Mouse (Mus musculus) frontal cortex, postnatal 10 days (tissue): ENCODE results near the gene Rhoj.
A peak's percentile ranks its signal among the peaks of the same experiment; 100 is the strongest.
"Not testable (repeated sequence)": the region's sequence is repeated elsewhere in the genome, so short reads cannot be mapped to it uniquely, and the experiment has no call there.

Experiments used
- DNase-seq, 2 experiments: peaks; one replicate each; pipeline ENCODE4 v3.0.0; 2022; ENCODE audit warnings: low spot score in 2 of 2, mixed read lengths in 1 of 2

Gene Rhoj

GRCm38 (mm10) chr12:75394011-75394773 lies 86.1 kb downstream of the Rhoj start:
- no peak for DNase-seq

DNA sequence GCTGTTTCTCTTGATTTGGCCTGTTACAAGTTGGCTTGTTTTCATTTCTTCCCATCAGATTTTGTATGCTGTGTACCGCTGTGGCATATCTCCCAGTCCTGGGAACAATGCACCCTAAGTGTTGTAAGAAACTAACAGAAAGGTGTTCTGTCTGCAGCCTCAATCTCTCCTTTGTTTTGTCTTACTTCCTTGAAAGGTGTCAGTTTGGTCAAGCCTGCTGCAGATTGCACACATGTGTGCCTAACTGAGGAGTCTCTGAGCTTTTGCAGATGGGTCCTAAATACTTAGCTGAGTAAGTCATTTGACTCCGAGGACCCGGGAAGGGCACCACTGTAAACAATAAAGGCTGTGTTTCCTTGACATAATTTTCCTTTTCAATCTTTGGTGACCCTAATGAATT lies 88.5 kb downstream of the Rhoj start:
- DNase-seq, result no peak

- no peak for DNase-seq
These were observed 89.0 kb downstream of the Rhoj start for GRCm38 (mm10) chr12:75397077-75397476.

GRCm38 (mm10) chr12:75412964-75413363 lies 104.8 kb downstream of the Rhoj start:
- DNase-seq, result no peak

- DNase-seq, result no peak
These were observed 106.9 kb downstream of the Rhoj start for GRCm38 (mm10) chr12:75414991-75415390.

- DNase-seq, result no peak
These were observed 108.6 kb downstream of the Rhoj start, which contains the start of gene Gphb5 for GRCm38 (mm10) chr12:75416681-75417080. Gphb5 (minus strand) TSS chr12:75416781.

DNA sequence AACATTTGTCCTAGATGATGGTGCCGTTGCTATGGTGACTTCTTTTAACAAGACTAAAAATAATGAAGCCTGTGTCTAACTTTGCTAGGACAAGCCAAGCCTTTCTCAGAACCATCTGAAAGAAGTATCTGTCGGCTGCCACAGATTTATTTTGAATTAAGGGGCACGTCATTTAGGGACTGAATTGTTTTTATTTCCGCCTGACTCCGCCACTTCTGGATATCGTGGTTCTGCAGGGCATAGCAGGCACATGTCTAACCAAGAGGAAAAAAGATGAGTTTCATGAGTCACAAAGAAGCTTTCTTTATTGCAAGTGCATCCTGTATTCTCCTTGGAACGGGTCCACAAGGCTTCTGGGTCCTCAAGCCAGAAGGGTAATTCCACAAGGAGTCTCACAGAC lies 116.2 kb downstream of the Rhoj start:
- peak; percentile 24 to 43 for DNase-seq

- DNase-seq, result no peak
These were observed 116.7 kb downstream of the Rhoj start for GRCm38 (mm10) chr12:75424817-75425216.

DNA sequence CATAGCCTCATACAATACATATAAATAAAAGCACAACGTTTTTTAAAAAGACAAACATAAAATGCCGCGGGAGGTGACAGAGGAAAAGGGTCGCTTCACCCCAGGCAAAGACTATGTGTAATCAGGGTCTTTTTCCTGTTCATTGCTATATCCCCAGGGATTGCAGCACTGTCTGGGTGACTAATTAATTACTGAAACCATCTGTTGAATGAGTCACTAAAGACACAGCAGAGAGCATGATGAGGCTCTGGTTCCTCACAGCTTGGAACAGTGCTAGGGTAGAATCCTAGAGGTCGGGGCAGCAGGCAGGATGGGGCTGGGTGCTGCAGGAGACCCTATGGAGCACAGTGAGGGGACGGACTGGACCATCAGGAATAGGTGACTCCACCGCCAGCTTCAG lies 117.8 kb downstream of the Rhoj start:
- no peak for DNase-seq

DNA sequence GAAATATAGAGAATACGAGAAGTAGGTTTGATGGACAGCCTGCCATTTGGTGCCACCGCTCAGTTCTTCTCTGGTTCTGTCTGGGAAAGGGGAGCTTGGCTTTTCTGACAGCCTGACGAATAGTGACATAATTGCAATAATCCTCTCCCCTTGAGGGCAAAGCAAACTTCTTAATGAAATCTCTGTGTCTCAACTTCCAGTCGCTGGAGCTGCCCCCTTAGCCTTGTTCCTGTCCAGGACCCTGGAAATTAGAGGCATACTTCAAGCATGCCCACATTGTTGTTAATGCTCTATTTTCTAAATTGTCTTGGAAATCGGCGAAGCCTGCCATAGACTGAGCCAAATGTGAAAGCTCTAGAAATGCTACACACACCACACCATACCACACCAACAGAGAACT lies 120.6 kb downstream of the Rhoj start:
- no peak for DNase-seq

- DNase-seq, result no peak
These were observed 121.7 kb downstream of the Rhoj start for GRCm38 (mm10) chr12:75429685-75430396.

GRCm38 (mm10) chr12:75432400-75432799 lies 124.3 kb downstream of the Rhoj start:
- not testable (repeated sequence) for DNase-seq

GRCm38 (mm10) chr12:75446245-75446644 lies 138.1 kb downstream of the Rhoj start:
- no peak for DNase-seq

DNA sequence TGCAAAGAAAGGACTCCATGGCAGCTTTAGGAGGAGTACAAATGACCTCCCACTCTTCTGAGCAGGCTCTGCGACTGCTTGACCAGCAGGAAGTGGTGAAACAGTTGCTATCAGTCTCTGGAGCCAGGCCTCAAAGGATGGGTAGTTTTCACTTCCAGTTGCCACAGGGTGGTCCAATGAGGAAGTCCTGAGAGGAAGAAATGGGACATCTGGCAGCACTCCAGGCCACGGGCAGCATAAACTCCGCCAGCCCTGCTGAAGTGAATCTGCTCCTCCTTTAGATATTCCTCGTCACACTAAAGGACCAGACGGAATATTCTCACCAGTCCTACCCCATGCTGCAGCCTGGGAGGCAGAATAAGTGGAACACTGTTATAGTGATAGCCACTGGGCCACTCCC lies 140.8 kb downstream of the Rhoj start:
- peak in 1 of 2 experiments; percentile 31 for DNase-seq

- no peak for DNase-seq
These were observed 141.4 kb downstream of the Rhoj start for GRCm38 (mm10) chr12:75449475-75449966.

- no peak for DNase-seq
These were observed 141.9 kb downstream of the Rhoj start for GRCm38 (mm10) chr12:75450011-75450410.

- no peak for DNase-seq
These were observed 142.5 kb downstream of the Rhoj start for GRCm38 (mm10) chr12:75450592-75450991.
